Mouse (Mus musculus): ENCODE measurements at regions not wholly inside any gene's neighbourhood (a gene's known extent, or its start where the extent isn't known, plus 50 kb on each side); places are given as distances from the start of the nearest gene placed in this dataset.

DNA sequence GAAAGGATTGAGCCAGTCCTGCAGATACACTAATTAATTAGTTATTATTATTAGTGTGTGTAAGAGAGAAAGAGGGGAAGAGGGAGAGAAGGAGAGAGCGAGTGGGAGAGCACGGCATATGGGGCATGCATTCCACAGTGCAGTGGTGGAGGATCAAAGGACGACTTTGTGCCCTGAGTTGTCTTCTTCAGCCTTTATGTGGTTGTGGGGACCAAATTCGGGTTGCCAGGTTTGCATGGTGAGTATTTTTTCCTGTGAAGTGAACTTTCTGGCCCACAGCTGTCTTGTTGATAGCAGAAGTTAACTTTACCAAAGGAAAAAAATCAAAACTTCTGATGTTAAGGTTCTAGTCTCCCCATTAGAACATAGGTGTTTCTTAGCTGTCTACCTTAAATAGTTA is 182.5 kb upstream of the Bcl6 start:
- in situ Hi-C loops (cut with MboI; ENCODE audit: low pct_unique_long_range_greater_than_20kb in 1 of 2, low sequenced_read_pairs in 2 of 2, unreplicated experiment in 1 of 2): no loop called here

DNA sequence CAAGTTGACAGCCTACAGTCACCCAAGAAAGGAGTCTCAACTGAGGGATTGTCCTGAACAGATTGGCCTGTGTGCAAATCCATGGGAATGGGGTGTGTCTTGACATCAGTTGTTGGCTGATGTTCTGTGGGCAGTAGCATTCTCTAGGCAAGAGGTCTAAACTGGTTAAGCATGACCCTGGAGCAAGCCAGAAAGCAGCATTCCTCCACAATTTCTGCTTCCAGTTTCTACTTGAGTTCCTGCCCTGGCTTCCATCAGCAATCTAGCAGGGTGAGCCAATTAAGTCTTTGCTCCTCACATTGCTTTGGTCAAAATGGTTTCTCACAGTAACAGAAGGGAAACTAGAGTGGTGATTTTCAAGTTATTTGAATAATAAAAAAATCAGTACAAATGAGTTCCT is 177.8 kb upstream of the Bcl6 start:
- in situ Hi-C loops (cut with MboI; ENCODE audit: low pct_unique_long_range_greater_than_20kb in 1 of 2, low sequenced_read_pairs in 2 of 2, unreplicated experiment in 1 of 2): no loop called here

DNA sequence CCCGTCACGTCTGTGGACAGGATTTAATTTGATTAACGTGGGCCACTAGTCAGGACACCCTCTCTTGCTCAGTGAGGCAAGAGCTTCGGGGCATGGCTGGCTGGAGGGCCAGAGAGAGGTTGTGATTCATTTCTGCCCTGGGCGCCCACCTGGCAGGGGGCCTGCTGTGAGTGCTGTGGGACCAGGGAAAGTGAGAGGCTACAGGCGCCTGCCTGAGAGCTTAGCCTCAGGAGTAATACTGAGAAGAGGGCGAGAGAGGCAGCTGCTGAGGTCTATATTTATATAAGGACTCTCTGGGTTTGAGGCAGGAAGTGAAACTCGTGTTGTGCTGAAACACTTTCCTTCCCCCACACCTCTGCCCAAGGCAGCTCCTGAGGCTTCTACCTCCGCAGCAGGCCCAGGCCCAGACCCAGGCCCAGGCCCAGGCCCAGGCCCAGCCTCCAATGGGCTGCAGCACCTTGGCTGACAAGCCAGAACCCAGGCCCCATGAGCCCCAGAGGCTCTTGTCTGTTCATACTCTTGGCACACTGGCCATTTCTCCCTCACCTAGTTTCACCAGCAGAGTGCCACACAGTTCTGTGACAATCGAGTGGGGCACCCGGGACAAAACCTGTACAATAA is 176.9 kb upstream of the Bcl6 start:
- in situ Hi-C loops (cut with MboI; ENCODE audit: low pct_unique_long_range_greater_than_20kb in 1 of 2, low sequenced_read_pairs in 2 of 2, unreplicated experiment in 1 of 2): no loop called here

DNA sequence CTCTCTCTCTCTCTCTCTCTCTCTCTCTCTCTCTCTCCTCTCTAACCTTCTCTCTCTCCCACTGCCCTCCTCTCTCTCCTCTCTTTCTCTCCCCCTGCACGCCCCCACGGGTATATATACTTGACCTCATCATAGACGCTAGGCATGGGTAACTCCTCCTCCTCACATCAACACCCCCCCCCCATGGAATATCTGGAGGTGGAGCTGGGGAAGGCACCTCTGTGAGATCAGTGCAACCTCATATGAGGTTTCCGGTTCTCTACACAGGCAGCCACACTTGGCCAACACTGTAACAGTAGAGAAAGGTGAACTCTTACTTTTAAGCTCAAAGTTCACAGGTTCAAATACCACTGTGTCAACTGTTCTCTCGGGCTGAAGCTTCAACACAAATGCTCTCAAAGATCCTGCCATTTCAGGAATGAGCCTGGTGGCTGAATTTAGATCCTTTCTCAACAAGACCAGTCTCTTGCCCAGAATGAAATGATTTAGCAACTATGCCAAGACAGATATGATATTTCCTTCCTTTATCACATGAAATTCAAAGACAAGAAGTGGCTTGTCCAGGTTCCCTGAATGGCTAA is 172.1 kb upstream of the Bcl6 start:
- in situ Hi-C loops (cut with MboI; ENCODE audit: low pct_unique_long_range_greater_than_20kb in 1 of 2, low sequenced_read_pairs in 2 of 2, unreplicated experiment in 1 of 2): no loop called here

DNA sequence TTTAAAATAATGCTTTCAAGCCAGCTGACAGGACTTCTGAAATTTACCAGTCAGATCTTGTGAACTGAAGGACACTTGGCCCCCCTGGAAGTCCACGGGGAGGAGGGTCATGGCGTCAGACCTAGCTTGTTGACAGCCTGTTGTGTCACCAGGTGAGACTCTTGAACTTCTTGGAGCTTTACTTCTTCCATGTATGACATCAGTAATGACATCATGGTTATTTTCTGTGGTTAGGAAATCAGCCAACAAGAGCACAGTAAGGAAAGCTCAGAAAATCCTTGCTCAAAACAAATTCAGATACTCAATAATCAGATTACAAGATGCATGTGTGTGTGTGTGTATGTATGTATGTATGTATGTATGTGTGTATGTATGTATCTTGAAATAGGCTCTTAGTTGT is 170.7 kb upstream of the Bcl6 start:
- in situ Hi-C loops (cut with MboI; ENCODE audit: low pct_unique_long_range_greater_than_20kb in 1 of 2, low sequenced_read_pairs in 2 of 2, unreplicated experiment in 1 of 2): no loop called here

DNA sequence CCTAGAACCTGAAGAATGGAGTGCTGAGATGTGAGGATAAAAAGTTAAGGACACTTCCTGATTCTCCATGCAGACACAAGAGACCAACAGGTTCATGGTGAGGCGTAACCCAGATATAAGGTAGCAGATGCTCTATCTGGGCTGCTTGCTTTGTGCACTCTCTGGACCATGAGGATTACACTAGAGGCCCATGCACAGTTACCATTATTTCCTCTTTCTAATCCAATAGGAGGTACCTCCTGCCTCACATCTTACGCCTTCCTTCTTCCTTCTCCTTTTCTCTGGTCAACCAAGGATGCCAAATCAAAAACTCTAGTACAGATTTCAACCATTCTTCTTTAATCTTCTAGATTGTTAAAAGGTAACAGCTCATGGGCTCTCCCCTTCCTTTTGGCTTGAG is 169.1 kb upstream of the Bcl6 start:
- in situ Hi-C loops (cut with MboI; ENCODE audit: low pct_unique_long_range_greater_than_20kb in 1 of 2, low sequenced_read_pairs in 2 of 2, unreplicated experiment in 1 of 2): no loop called here

DNA sequence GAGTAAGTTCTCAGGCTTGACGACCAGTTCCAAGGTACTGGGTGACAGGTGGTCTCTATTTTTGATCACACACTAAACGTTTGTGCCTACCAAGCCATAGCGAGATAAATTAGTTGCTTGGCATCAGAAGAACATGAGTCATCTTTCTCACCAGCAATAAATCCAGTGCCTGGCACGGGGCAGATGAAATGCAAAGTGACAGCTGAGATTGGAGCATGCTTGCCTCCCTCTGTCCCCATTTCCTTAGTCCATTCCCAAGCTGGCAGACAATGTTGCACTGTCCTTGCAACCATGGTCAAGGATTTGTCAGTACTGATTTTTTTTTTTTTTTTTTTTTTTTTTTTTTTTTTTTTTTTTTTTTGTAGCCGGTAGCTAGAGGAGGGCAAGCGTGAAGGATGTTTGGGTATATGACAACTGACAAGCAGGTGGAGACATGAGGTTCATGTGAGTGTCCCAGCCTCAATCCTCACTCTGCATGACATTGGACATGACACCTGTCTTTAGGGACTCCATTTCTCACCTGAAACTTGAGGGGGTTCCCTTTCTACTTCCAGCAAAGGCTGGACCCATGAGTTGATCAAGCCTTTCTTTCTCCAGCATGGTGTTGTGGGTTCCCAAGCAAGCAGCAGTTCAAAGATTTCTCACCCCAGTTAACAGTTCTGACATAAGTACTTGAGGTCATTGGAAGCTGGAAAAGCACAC is 168.2 kb upstream of the Bcl6 start:
- in situ Hi-C loops (cut with MboI; ENCODE audit: low pct_unique_long_range_greater_than_20kb in 1 of 2, low sequenced_read_pairs in 2 of 2, unreplicated experiment in 1 of 2): no loop called here

DNA sequence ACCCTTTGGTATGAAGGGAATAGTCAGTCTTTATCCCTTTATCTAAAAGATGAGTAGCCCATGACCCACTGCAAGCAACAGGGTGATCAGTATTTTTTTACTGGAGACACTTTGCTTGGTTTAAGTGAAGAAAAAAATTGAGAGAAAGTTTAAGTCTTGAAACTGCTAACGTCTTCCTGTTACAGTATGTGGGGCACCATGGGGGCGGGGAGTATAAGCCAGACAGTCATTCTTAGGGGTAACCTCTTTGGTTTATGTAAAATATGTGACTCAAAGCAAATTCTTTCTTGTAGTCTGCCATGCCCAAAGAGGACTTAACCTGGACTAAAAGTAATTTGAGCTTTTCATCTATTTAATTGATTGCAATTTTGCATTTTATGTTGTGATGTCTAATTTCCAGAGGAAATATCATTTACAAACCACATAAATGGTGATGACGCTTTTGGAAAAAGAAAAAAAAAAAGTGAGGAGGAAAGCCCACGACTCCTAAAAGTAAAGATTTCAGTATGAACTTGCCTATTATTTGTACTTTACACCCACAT is 166.2 kb upstream of the Bcl6 start:
- in situ Hi-C loops (cut with MboI; ENCODE audit: low pct_unique_long_range_greater_than_20kb in 1 of 2, low sequenced_read_pairs in 2 of 2, unreplicated experiment in 1 of 2): no loop called here

DNA sequence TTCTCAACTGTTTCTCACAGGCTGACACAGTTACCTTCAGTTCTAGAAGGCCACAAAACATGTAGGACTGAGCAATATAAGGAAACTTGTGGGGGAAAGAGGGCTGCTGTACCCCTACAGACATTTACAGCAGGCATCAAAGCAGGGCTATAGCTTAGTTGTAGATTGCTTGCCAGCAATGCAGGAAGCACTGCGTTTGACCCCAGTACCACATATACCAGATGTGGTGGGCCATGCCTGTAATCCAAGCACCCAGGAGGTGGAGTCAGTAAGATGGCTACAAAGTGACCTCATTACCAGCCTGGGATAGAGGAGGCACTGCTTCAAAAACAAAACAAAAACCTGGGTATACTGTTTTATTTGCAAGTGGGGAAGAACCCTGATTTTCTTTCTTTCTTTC is 165.3 kb upstream of the Bcl6 start:
- in situ Hi-C loops (cut with MboI; ENCODE audit: low pct_unique_long_range_greater_than_20kb in 1 of 2, low sequenced_read_pairs in 2 of 2, unreplicated experiment in 1 of 2): no loop called here

DNA sequence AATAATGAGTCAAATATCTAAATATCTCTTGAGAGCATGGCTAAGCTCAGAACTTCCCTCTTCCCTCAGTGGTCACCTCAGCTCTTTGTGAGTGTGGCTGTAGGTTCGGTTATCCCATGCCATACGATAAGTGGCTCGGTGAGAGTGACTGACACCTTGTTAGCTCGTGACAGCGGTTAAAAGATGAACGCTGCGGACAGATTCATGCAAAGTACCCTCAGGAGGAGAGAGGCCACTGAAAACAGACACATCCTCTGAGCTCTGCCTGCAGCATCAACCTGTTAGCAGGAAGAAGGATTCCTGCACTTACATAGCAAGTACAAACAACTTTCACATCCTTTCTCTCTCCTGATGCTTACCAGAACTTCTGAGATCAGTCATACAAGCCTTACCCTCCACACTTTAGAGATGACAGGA is 163.2 kb upstream of the Bcl6 start:
- in situ Hi-C loops (cut with MboI; ENCODE audit: low pct_unique_long_range_greater_than_20kb in 1 of 2, low sequenced_read_pairs in 2 of 2, unreplicated experiment in 1 of 2): no loop called here

DNA sequence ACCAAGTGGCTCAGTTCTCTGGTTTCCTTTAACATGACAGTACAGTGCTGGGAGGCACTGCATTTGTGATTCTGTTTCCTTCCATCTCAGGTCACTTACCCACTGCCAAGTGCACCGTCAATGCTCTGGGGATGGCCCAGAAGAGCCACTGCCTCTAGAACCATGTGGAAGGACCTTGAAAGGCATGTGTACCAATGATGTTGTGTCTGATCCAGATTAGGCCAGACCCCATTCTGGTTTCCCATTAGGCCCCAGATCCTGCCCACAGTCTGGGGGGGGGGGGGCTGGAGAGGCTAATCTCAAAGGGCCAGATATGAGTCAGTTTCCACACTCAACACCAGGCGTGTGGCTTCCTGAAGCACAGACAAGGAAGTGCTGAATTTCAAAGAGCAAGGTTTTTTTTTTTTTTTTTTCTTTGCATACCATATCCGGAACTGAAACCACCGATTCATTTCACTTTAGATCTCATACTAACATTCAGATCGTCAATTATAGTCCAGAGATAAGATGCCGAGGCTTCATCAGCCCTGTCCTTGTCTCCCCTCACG is 162.6 kb upstream of the Bcl6 start:
- in situ Hi-C loops (cut with MboI; ENCODE audit: low pct_unique_long_range_greater_than_20kb in 1 of 2, low sequenced_read_pairs in 2 of 2, unreplicated experiment in 1 of 2): no loop called here

DNA sequence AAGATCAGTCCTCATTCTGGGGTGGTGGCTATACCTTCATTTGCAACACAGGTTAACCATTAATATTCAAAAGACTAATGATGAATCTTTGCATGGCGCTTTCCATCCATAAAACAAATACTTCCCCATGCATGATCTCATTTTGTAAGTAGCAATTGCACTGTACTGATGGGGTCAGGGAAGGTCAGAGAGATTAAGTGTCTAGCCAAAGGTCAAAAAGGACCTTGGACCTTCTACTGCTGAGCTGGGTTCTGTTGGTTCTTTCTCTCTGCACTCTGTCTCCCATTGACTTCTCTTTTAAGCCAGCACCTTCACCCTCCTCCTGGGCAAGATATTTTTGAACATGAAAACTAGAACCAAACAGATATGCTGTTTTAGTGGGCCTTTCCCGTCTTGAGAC is 161.9 kb upstream of the Bcl6 start:
- in situ Hi-C loops (cut with MboI; ENCODE audit: low pct_unique_long_range_greater_than_20kb in 1 of 2, low sequenced_read_pairs in 2 of 2, unreplicated experiment in 1 of 2): no loop called here

DNA sequence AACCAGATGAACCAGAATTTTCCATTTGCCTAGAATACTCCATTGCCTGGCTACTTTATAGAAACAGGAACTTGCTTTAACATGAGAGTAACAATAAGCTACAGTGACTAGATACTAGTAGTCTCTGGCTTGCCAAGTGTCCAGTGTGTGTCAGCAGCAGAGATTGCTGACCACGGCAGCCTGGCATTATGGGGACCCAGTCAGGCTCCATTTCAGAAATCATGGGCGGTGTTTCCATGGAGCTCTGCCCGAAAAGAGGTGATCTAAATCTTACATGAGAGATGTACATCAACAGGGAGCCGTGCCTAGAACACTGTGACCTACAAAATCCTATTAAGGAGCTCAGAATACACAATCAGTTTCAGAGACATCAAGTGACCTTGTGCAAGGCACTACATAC is 160.8 kb upstream of the Bcl6 start:
- in situ Hi-C loops (cut with MboI; ENCODE audit: low pct_unique_long_range_greater_than_20kb in 1 of 2, low sequenced_read_pairs in 2 of 2, unreplicated experiment in 1 of 2): no loop called here

DNA sequence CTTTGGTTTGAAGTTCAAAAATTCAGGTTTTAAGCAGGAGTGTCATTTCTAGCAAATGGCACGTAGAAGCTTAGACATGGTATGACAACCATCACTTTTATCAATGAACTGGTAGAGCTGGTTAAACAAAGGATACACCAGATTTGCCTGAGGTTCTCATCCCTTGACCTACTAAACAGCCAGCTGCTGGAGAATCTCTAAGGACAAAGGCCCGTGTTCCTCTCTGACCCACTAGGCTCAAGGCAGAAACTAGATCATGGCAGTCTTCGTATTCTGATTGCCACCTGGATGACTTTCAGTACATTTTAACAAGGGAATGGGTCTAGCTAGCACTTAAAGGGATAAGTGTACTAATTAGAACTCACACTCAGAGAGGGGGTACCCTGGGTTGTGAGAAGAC is 155.2 kb upstream of the Bcl6 start:
- in situ Hi-C loops (cut with MboI; ENCODE audit: low pct_unique_long_range_greater_than_20kb in 1 of 2, low sequenced_read_pairs in 2 of 2, unreplicated experiment in 1 of 2): no loop called here

DNA sequence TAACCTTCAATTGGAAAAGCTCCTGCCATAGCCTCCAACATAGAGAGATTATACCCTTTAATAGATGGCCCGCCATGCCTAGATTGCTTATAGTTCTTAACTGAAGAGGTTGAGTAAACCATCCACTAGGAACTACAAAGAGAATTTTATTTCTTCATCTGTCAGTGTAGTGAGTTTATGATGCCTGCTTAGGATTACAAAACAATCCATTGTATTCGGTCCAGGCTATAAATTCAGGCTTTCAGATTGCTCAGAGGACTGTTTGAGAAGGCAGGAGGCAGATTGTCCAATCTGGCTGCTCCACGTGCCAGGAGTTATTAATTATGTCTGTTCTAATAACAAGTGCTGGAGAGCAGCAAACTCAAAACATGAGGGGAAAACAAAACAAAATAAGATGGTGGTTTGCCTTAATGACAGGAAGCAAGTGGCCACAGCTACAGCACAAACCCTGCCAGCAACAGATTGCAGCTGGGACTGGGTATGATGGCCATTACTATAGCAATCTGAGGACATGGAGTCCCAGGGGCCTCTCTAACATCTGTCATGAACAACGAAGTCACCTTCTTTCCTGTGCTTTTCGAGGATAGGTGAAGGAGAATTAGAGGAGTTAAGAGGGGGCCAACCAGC is 154.4 kb upstream of the Bcl6 start:
- in situ Hi-C loops (cut with MboI; ENCODE audit: low pct_unique_long_range_greater_than_20kb in 1 of 2, low sequenced_read_pairs in 2 of 2, unreplicated experiment in 1 of 2): no loop called here

DNA sequence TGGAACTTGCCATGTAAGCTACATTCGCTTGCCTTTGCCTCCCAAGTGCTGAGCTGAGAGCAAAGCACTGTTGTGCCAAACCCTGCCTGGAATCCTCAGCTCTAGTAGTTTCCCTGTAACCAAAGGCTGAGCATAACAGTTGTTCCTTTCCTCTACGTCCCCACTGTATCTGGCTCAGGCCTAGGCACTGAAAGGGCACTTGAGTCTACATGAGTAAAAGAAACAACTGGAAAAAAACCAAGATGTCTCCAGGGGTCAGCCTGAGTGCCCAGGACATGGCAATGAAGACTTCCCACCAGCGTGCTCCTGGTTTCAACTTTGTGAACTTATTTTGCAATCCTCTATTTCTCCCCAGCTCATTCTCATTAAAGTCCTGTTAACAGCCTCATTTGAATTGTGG is 150.5 kb upstream of the Bcl6 start:
- in situ Hi-C loops (cut with MboI; ENCODE audit: low pct_unique_long_range_greater_than_20kb in 1 of 2, low sequenced_read_pairs in 2 of 2, unreplicated experiment in 1 of 2): no loop called here

DNA sequence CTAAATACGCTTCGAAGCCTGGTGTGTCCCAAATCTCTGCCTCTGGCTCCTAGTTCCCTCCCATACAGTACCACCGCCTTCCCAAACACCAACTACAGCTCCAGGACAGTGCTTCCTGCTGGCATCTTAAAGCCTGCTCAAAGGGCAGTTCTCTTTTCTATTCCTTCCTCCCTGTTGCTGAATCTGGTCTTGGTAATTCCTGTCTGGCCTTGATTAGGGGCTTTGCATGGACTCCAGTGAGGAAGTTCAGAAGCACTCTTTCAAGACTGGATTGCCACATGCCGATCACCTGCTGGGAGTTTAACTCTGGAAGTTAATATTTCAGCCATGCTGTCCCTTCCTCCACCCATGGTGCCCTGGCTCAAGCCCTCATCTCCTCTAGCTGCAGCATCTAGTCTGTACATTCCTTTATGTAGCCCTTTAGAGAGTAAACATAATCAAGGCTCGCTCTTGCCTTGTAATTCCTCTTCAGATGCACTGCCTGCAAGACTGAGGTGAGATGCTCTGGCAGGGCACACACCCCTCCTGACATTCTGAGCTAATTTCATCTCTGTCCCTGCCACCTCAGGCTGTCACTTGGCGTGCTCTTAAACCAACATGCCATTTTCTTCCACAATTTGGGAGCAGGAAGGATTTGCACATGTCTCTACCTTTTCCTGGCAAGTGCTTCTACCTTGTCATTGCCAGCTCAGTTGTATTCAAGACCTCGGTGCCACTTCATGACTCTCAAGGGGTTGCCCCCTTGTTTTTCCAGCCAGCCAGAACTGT is 148.8 kb upstream of the Bcl6 start:
- in situ Hi-C loops (cut with MboI; ENCODE audit: low pct_unique_long_range_greater_than_20kb in 1 of 2, low sequenced_read_pairs in 2 of 2, unreplicated experiment in 1 of 2): no loop called here

DNA sequence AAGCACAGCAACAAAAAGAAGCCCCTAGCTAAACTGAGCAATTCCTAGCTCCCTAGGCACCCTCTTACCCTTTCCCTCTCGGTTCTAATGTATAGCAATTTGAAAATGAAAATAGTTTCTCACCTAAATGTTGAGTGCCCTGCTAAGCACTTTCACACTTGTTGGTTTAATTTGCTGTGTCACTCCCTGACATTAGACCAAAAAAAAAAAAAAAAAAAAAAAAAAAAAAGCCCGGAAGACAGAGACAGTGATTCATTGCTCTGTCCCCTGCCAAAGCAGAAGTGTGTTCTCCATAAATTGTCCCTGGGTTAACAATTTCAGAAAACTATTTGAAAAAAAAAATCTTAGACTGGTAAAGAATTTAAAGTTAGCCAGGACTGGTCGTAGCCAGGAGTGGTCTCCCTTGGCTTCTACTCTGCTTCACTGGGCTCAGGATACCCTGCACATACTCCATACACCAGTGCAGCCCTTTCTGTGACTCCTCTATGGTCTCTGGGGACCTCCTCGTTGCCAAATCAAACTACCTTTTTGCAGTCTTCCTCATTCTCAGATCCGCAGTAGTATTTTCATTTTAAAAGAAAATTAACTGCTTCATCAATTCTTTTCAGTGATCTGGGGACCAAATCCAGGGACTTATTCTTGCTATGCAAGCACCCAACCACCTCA is 148.0 kb upstream of the Bcl6 start:
- in situ Hi-C loops (cut with MboI; ENCODE audit: low pct_unique_long_range_greater_than_20kb in 1 of 2, low sequenced_read_pairs in 2 of 2, unreplicated experiment in 1 of 2): no loop called here

Data from mouse embryonic stem cell (cell line).